8 mouse cellular contexts compared by ENCODE assay signal in genomic region chr19:58911386-58911785, GRCm38 (mm10). TPM values are rescaled to one million over a fixed set of nuclear protein-coding genes. Genes with fewer than 3 reads are reported as not detected.
DNase-seq lines count a peak whose midpoint lies in the region; ATAC-seq lines count a peak whose summit lies in the region.

No protein-coding gene starts in this region.

- H3K36me3 ChIP-seq in hindbrain, embryonic 13.5 days = no peaks in the 10 kb centered on the region

- WGBS in hindbrain, embryonic 13.5 days = 11% methylated on average over 9 of the region's 9 CpGs

- DNase-seq in Muller cell, postnatal 12 days (ENCODE audit: inconsistent ontology term) = peak; percentile 70
- DNase-seq in cerebellum, adult 8-10 months = peak; percentile 37
- peak; percentile 62 to 80 for DNase-seq in frontal cortex, postnatal 10 days (ENCODE audit: low spot score in 2 of 2)
- DNase-seq in layer of hippocampus, postnatal 14 days (ENCODE audit: low spot score in 2 of 2) = peak; percentile 82 to 86
- DNase-seq in lung, postnatal 14 days = peak; percentile 79
- peak; percentile 83 to 89 for DNase-seq in right cerebral cortex, postnatal 10 days (ENCODE audit: low spot score in 2 of 2)

- no peaks in the 10 kb centered on the region for H3K9me3 ChIP-seq in hindbrain, embryonic 13.5 days

- H3K9ac ChIP-seq in hindbrain, embryonic 13.5 days = peak overlapping the region; percentile 66; the same call in 1 of the 2 replicates

- peaks cover 48% of the 10 kb centered on the region for H3K27me3 ChIP-seq in hindbrain, embryonic 13.5 days

- ATAC-seq in hindbrain, embryonic 13.5 days (ENCODE audit: low FRiP score) = peak; percentile 72
- no peak for ATAC-seq in megakaryocyte-erythroid progenitor cell, adult 5-6 weeks (replicated peaks; ENCODE audit: low FRiP score, low TSS enrichment, poor library complexity, severe bottlenecking)

- H3K4me3 ChIP-seq in hindbrain, embryonic 13.5 days = peak overlapping the region; percentile 34

- peaks cover 7% of the 10 kb centered on the region for H3K4me1 ChIP-seq in hindbrain, embryonic 13.5 days (replicated peaks)

- H3K4me2 ChIP-seq in hindbrain, embryonic 13.5 days = peak overlapping the region; percentile 52

- H3K27ac ChIP-seq in hindbrain, embryonic 13.5 days = no peak overlapping the region

RNA-seq across cellular contexts. Expression of gene Eno4, which starts 31.8 kb away (rescaled TPM):
- 1.0 and 2.4 TPM in 2 replicates for polyA plus RNA-seq in hindbrain, embryonic 13.5 days (2015; fragmentation: Nextera tagmentation; extraction: Ambion mirVana)
- 1 to 10 TPM; 1.7 to 2.1 TPM for total RNA-seq in layer of hippocampus, postnatal 14 days (2021)
- total RNA-seq in megakaryocyte-erythroid progenitor cell, adult 5-6 weeks (2014; fragmentation: Nextera tagmentation) = not detected in 2 replicates
- not detected in 2 replicates for total RNA-seq in megakaryocyte-erythroid progenitor cell, adult 5-6 weeks (2017)

RNA-seq across cellular contexts. Expression of gene Hspa12a, which starts 32.1 kb away (rescaled TPM):
- 49.0 and 52.2 TPM in 2 replicates for polyA plus RNA-seq in hindbrain, embryonic 13.5 days (2015; fragmentation: Nextera tagmentation; extraction: Ambion mirVana)
- total RNA-seq in layer of hippocampus, postnatal 14 days (2021) = 100 to 1,000 TPM; 256 to 270 TPM
- total RNA-seq in megakaryocyte-erythroid progenitor cell, adult 5-6 weeks (2014; fragmentation: Nextera tagmentation) = not detected in 2 replicates
- total RNA-seq in megakaryocyte-erythroid progenitor cell, adult 5-6 weeks (2017) = 0.19 TPM in 1 of 2 replicates, not detected in the other

Comparison
In these comparisons a context has a peak if more than half of its experiments do, and no peak if none do; other contexts are left out.
1. RNA of gene Hspa12a, which starts 32.1 kb away (total RNA-seq): 256 to 270 TPM in layer of hippocampus, postnatal 14 days; 0.19 TPM in megakaryocyte-erythroid progenitor cell, adult 5-6 weeks; every median in the first group is over 100 times any median in the second.
2. Peak in every context shown above with its lines, with median percentiles within 50 percentile points of each other: DNase-seq.